Mouse (Mus musculus): ENCODE measurements around the gene Ppm1j. TPM values are rescaled to one million over a fixed set of nuclear protein-coding genes. Genes with fewer than 3 reads are reported as not detected.
"Not testable (repeated sequence)": the region's sequence is repeated elsewhere in the genome, so short reads cannot be mapped to it uniquely, and the experiment has no call there.

Ppm1j gene
- polyA plus RNA-seq, 1 experiment from 2014 or later = 0.69 TPM

DNA sequence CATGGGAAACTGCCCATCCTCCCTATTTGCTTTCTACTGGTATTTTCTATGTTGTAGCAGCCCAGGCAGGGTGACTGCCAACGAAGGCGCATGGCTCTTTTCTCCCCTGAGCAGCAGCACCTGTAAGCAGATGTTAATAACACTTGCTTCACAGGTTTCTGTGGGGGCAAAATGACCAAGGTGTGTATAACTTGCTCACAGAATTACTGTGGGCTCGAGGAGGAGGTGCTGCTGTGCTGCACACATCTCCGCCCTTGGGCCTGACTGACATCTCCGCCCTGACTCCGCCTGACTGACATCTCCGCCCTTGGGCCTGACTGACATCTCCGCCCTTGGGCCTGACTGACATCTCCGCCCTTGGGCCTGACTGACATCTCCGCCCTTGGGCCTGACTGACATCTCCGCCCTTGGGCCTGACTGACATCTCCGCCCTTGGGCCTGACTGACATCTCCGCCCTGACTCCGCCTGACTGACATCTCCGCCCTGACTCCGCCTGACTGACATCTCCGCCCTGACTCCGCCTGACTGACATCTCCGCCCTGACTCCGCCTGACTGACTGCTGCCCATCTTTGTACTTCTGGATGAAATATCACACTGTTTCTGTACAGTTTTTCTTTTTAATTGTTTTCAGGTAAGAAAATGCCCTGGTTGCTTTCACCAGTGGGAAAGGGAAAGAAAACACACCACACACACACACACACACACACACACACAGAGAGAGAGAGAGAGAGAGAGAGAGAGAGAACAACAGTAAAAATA, 18.6 kb upstream of the Ppm1j start:
- H3K27me3 ChIP-seq (replicated peaks; ENCODE audit: control insufficient read depth, insufficient read depth, low read length); H3K4me1 ChIP-seq (ENCODE audit: control insufficient read depth, insufficient read depth, low read length); DNase-seq (ENCODE audit: low spot score); H3K4me3 ChIP-seq (ENCODE audit: low read depth, low read length); H3K9me3 ChIP-seq (replicated peaks; ENCODE audit: control insufficient read depth, low read length); H3K36me3 ChIP-seq (ENCODE audit: control insufficient read depth, insufficient read depth, low read length); H3K4me2 ChIP-seq (ENCODE audit: low read length); H3K27ac ChIP-seq (ENCODE audit: low read depth, low read length); ATAC-seq; H3K9ac ChIP-seq (ENCODE audit: low read length): not testable (repeated sequence)
- 21% methylated on average over 19 of the region's 20 CpGs for WGBS

DNA sequence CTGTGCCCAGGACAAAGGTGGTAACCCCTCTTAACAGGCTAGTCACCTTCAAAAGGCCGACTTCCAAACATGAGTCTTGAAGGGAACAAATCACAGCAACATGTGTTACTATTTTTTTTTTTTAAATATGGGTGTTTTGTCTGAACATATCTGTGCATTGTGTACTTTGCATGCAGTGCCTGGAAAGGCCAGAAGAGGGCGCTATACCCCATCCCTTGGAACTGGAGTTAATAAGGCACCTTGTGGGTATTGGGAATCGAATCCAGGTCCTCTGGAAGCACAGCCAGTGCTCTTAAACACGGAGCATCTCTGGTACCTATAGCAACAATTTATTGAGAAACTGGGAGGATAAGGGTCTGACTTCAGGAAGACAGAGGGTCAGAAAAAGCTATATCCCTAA, 15.8 kb upstream of the Ppm1j start:
- WGBS = 17% methylated on average over 4 of the region's 4 CpGs
- Histone ChIP-seq H3K27ac (ENCODE audit: low read depth, low read length) (no peak overlapping the region), H3K4me3 (ENCODE audit: low read depth, low read length) (no peak overlapping the region), H3K9me3 (replicated peaks; ENCODE audit: control insufficient read depth, low read length) (no peaks in the 10 kb centered on the region), H3K4me1 (ENCODE audit: control insufficient read depth, insufficient read depth, low read length) (no peaks in the 10 kb centered on the region), H3K4me2 (ENCODE audit: low read length) (no peak overlapping the region), H3K9ac (ENCODE audit: low read length) (no peak overlapping the region), H3K27me3 (replicated peaks; ENCODE audit: control insufficient read depth, insufficient read depth, low read length) (no peaks in the 10 kb centered on the region), H3K36me3 (ENCODE audit: control insufficient read depth, insufficient read depth, low read length) (no peaks in the 10 kb centered on the region)
- DNase-seq (ENCODE audit: low spot score) (no peak), ATAC-seq (no peak)

DNA sequence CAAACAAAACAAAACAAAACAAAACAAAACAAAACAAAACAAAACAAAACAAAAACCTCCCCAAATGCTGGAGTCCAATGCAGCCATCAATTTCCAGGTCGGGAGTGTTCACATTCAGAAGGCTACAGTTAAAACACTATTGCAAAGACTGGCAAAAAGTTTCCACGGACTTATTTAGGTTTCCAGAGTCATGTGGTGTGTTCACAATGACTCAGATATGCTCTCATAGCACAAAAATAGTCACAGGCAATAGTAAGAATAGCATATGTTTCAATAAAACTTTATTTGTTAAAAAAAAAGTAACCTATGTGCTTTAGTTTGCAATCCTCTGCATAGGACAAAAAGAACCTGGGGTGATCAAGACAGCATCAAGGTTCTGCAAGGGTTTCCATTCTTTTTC, 13.7 kb upstream of the Ppm1j start:
- H3K9ac ChIP-seq (ENCODE audit: low read length) = no peak overlapping the region
- no peak for DNase-seq (ENCODE audit: low spot score)
- no peak for ATAC-seq
- H3K9me3 ChIP-seq (replicated peaks; ENCODE audit: control insufficient read depth, low read length) = no peaks in the 10 kb centered on the region
- no peaks in the 10 kb centered on the region for H3K4me1 ChIP-seq (ENCODE audit: control insufficient read depth, insufficient read depth, low read length)
- no peaks in the 10 kb centered on the region for H3K36me3 ChIP-seq (ENCODE audit: control insufficient read depth, insufficient read depth, low read length)
- H3K27ac ChIP-seq (ENCODE audit: low read depth, low read length) = no peak overlapping the region
- no peaks in the 10 kb centered on the region for H3K27me3 ChIP-seq (replicated peaks; ENCODE audit: control insufficient read depth, insufficient read depth, low read length)
- WGBS = 64% methylated on average over 2 of the region's 2 CpGs
- no peak overlapping the region for H3K4me3 ChIP-seq (ENCODE audit: low read depth, low read length)
- H3K4me2 ChIP-seq (ENCODE audit: low read length) = no peak overlapping the region

- ATAC-seq (no peak), DNase-seq (ENCODE audit: low spot score) (no peak)
- no peak overlapping the region for H3K27ac ChIP-seq (ENCODE audit: low read depth, low read length)
- H3K9me3 ChIP-seq (replicated peaks; ENCODE audit: control insufficient read depth, low read length) = no peaks in the 10 kb centered on the region
- H3K4me1 ChIP-seq (ENCODE audit: control insufficient read depth, insufficient read depth, low read length) = no peaks in the 10 kb centered on the region
- H3K4me2 ChIP-seq (ENCODE audit: low read length) = no peak overlapping the region
- WGBS = 75% methylated on average over 4 of the region's 4 CpGs
- H3K4me3 ChIP-seq (ENCODE audit: low read depth, low read length) = no peak overlapping the region
- H3K9ac ChIP-seq (ENCODE audit: low read length) = no peak overlapping the region
- H3K36me3 ChIP-seq (ENCODE audit: control insufficient read depth, insufficient read depth, low read length) = no peaks in the 10 kb centered on the region
- no peaks in the 10 kb centered on the region for H3K27me3 ChIP-seq (replicated peaks; ENCODE audit: control insufficient read depth, insufficient read depth, low read length)
These were observed 13.1 kb upstream of the Ppm1j start for GRCm38 (mm10) chr3:104767716-104768115.

GRCm38 (mm10) chr3:104769135-104769534, 11.7 kb upstream of the Ppm1j start:
- WGBS = 78% methylated on average over 3 of the region's 3 CpGs
- H3K4me3 ChIP-seq (ENCODE audit: low read depth, low read length) = no peak overlapping the region
- H3K36me3 ChIP-seq (ENCODE audit: control insufficient read depth, insufficient read depth, low read length) = no peaks in the 10 kb centered on the region
- no peak overlapping the region for H3K27ac ChIP-seq (ENCODE audit: low read depth, low read length)
- no peak overlapping the region for H3K9ac ChIP-seq (ENCODE audit: low read length)
- ATAC-seq (no peak), DNase-seq (ENCODE audit: low spot score) (no peak)
- H3K9me3 ChIP-seq (replicated peaks; ENCODE audit: control insufficient read depth, low read length) = no peaks in the 10 kb centered on the region
- no peaks in the 10 kb centered on the region for H3K4me1 ChIP-seq (ENCODE audit: control insufficient read depth, insufficient read depth, low read length)
- H3K4me2 ChIP-seq (ENCODE audit: low read length) = no peak overlapping the region
- H3K27me3 ChIP-seq (replicated peaks; ENCODE audit: control insufficient read depth, insufficient read depth, low read length) = no peaks in the 10 kb centered on the region

- Histone ChIP-seq H3K9me3 (replicated peaks; ENCODE audit: control insufficient read depth, low read length) (no peaks in the 10 kb centered on the region), H3K4me3 (ENCODE audit: low read depth, low read length) (no peak overlapping the region), H3K27me3 (replicated peaks; ENCODE audit: control insufficient read depth, insufficient read depth, low read length) (no peaks in the 10 kb centered on the region), H3K4me1 (ENCODE audit: control insufficient read depth, insufficient read depth, low read length) (no peaks in the 10 kb centered on the region), H3K4me2 (ENCODE audit: low read length) (no peak overlapping the region), H3K9ac (ENCODE audit: low read length) (no peak overlapping the region), H3K27ac (ENCODE audit: low read depth, low read length) (no peak overlapping the region), H3K36me3 (ENCODE audit: control insufficient read depth, insufficient read depth, low read length) (no peaks in the 10 kb centered on the region)
- WGBS = 61% methylated on average over 10 of the region's 10 CpGs
- ATAC-seq = no peak
- no peak for DNase-seq (ENCODE audit: low spot score)
These were observed 10.8 kb upstream of the Ppm1j start for GRCm38 (mm10) chr3:104770035-104770434.

DNA sequence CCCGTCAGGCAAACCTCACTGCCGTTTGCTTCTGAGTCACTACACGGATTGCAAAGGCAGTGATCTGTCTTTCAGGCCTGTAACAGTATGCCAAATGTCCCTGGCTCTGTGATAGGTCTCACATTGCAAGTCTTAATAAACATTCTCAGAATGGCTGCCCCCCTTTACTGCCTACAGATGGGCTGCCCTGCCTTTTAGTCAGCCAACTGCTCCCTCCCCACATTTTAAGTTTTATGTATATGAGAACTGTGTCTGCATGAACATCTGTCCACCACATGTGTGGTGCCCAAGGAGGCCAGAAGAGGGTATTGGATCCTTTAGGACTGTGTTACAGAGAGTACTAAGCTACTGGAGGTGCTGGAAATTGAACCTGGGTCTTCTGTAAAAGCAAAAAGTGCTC, 9.9 kb upstream of the Ppm1j start:
- Histone ChIP-seq H3K9me3 (replicated peaks; ENCODE audit: control insufficient read depth, low read length) (no peaks in the 10 kb centered on the region), H3K9ac (ENCODE audit: low read length) (no peak overlapping the region), H3K4me3 (ENCODE audit: low read depth, low read length) (no peak overlapping the region), H3K4me1 (ENCODE audit: control insufficient read depth, insufficient read depth, low read length) (no peaks in the 10 kb centered on the region), H3K36me3 (ENCODE audit: control insufficient read depth, insufficient read depth, low read length) (no peaks in the 10 kb centered on the region), H3K27me3 (replicated peaks; ENCODE audit: control insufficient read depth, insufficient read depth, low read length) (peaks cover under 1% of the 10 kb centered on the region; the same call in 1 of the 2 replicates), H3K4me2 (ENCODE audit: low read length) (no peak overlapping the region), H3K27ac (ENCODE audit: low read depth, low read length) (no peak overlapping the region)
- no peak for DNase-seq (ENCODE audit: low spot score)
- ATAC-seq = no peak
- 81% methylated on average over 3 of the region's 3 CpGs for WGBS

DNA sequence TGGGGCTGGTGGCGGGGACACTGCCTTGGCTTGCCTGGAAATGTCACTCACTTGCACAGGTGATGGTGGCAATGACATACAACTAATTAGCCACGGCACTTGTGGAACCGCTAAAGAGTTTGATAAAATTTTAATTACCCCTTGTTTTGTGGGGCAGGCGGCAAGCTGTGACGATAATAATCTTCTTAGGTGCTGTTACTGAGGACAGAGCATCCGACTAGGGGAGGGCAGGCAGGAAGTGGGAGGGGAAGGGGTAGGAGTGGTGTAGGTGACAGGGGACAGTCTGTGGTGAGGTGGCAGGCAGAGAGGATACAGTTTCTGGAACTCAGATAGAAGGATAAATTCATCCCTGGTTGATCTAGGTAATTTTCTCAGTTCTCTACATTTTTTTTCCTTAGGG, 9.4 kb upstream of the Ppm1j start:
- Histone ChIP-seq H3K27ac (ENCODE audit: low read depth, low read length) (no peak overlapping the region), H3K9ac (ENCODE audit: low read length) (no peak overlapping the region), H3K36me3 (ENCODE audit: control insufficient read depth, insufficient read depth, low read length) (no peaks in the 10 kb centered on the region), H3K4me3 (ENCODE audit: low read depth, low read length) (no peak overlapping the region), H3K27me3 (replicated peaks; ENCODE audit: control insufficient read depth, insufficient read depth, low read length) (peaks cover 6% of the 10 kb centered on the region), H3K4me1 (ENCODE audit: control insufficient read depth, insufficient read depth, low read length) (no peaks in the 10 kb centered on the region), H3K9me3 (replicated peaks; ENCODE audit: control insufficient read depth, low read length) (no peaks in the 10 kb centered on the region), H3K4me2 (ENCODE audit: low read length) (no peak overlapping the region)
- ATAC-seq = no peak
- DNase-seq (ENCODE audit: low spot score) = no peak
- WGBS = 39% methylated on average over 6 of the region's 6 CpGs

- 69% methylated on average over 7 of the region's 7 CpGs for WGBS
- no peak for ATAC-seq
These were observed 7.6 kb upstream of the Ppm1j start for GRCm38 (mm10) chr3:104773301-104773700.

More at GRCm38 (mm10) chr3:104773301-104773700, 7.6 kb upstream of the Ppm1j start:
- Histone ChIP-seq H3K9ac (ENCODE audit: low read length) (no peak overlapping the region), H3K9me3 (replicated peaks; ENCODE audit: control insufficient read depth, low read length) (no peaks in the 10 kb centered on the region), H3K27me3 (replicated peaks; ENCODE audit: control insufficient read depth, insufficient read depth, low read length) (peaks cover 16% of the 10 kb centered on the region), H3K4me1 (ENCODE audit: control insufficient read depth, insufficient read depth, low read length) (no peaks in the 10 kb centered on the region), H3K4me2 (ENCODE audit: low read length) (no peak overlapping the region), H3K36me3 (ENCODE audit: control insufficient read depth, insufficient read depth, low read length) (no peaks in the 10 kb centered on the region), H3K27ac (ENCODE audit: low read depth, low read length) (no peak overlapping the region), H3K4me3 (ENCODE audit: low read depth, low read length) (no peak overlapping the region)
- no peak for DNase-seq (ENCODE audit: low spot score)
